Mouse (Mus musculus): ENCODE results near the gene Larp6.

Larp6 gene

DNA sequence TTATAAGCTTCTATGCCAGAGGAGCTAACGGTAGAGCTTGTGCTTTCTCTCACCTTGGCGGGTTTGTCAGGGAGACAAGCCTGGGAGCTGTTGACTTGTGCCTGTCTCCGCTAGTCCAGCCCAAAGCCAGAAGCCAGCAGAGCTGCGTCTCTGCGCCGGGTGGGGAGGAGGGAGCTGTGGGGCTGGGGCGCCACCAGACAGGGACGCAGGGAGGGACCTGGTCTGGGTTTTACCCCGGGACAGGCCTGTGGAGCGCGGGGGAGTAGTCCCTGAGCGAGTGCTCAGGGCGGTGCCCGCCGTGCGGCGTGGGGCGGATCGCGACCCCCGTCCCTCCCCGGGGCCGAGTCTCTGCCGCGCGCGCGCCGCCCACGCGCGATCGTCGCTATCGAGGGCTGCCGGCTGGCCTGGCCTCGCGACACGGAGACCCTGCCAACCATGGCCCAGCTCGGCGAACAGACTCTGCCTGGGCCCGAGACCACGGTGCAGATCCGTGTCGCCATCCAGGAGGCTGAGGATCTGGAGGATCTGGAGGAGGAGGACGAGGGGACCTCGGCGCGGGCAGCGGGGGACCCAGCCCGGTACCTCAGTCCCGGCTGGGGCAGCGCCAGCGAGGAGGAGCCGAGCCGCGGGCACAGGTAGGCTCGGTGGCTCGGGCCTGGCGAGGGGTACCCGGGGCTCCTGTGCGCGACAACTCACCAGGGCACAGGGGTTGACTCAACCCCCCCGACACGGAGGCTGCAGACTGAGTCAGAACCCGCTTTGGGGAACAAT, at the start of gene Larp6:
TSS of gene Larp6 (plus strand) at position 219 of the 771 bp plus-strand sequence.
- no peak for DNase-seq (ENCODE audit: low read depth, low spot score)

DNA sequence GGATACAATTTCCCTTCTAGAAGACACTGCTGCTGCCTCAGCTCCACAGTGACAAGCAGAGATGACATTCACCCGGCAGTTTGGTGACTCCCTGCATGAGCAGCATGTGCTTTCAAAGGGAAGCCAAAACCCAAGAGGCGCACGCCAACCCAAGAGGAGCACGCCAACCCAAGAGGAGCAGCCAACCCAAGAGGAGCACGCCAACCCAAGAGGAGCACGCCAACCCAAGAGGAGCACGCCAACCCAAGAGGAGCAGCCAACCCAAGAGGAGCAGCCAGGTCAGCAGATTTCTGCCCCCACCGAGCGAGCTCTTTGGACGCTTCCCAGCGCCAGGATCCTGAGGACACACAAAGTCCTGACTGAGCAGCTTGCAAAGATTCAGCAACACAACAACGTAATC, 48.4 kb upstream of the Larp6 start:
- no peak for DNase-seq (ENCODE audit: low read depth, low spot score)

DNA sequence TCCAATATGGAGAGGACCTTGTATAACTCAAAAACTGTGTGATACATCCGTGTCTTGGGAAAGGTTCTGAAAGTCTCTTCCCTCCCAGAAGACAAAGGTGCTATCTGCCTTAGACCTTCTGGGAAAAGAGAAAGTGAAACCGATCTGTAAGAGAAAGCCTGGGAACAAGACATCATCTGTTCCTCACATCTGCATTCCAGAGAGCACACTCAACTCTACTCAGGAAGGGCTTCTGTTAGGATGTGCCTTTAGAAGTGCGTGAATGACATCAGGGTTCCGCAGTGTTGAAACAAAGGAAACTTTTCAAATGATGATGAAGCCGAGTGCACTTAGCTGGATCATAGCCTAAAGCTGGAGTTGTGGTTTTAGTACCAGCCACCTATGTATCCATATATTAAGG, 47.9 kb upstream of the Larp6 start:
- no peak for DNase-seq (ENCODE audit: low read depth, low spot score)

DNA sequence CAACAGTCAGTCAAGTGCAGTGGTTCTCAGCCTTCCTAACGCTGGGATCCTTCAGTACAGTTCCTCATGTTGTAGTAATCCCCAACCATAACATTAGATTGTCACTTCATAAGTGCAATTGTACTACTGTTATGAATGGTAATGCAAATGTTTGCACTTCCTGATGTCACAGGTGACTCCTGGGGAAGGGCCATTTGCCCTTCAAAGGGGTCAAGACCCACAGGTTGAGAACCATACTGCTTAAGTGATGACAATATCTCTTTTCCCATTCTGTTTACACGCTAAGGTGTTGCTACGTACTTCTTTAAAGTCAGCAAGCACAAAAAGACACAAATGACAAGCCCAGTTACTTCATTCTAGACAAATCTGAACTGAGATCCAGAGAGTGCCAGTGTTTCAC, 47.3 kb upstream of the Larp6 start:
- DNase-seq (ENCODE audit: low read depth, low spot score) = no peak

DNA sequence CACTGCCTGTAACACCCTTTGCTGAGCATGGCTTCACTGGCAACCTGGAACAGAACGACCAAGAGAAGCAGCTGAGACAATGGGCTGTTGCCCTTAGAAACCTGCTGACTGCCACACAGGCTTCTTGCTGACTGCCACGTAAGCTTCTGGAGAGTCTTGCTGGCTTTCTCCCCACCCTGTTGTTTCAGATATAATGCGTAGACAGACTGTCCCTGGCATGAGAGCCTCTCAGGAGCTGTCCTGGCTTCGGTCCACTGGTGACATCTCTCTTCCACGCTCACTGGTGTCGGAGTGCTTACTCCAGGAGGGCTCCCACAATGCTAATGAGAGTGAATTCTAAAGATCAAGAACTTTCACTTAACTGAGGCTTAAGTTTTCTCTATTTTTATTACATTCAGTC, 43.9 kb upstream of the Larp6 start:
- DNase-seq (ENCODE audit: low read depth, low spot score) = no peak

DNA sequence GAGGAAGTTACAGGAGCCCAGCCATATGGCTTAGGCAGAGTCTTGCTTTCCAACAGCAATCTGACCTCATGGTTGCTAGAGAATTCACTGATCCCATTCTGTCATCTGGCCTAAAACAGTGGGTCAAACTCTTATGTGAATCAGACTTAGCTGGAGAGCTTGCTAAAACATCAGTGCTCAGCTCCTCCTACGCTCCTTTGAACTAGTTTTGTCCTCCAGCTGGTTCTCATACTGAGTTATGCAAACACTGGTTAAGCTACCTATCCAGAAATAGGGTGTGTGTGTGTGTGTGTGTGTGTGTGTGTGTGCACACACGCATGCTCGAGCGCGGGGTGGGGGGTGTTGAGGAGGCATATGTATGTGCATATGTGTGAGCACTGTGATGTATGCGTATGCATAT, 40.2 kb upstream of the Larp6 start:
- DNase-seq (ENCODE audit: low read depth, low spot score) = no peak

DNA sequence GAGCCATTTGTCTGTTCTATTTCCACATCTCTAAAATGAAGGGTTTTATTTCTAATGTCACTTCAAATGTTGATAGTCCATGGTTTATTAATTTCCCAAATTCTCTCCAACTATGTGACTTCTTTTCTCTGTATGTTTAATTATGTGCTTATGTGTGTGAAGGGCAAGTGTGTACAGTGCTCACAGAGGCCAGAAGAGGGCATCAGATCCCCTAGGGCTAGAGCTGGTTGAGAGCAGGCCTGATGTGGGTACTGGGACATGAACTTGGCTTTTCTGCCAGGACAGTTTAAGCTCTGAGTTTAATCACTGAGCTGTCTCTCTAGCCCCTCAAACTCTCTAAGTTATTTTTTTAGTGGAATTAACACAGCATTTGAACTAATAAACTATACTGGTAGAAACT, 38.0 kb upstream of the Larp6 start:
- no peak for DNase-seq (ENCODE audit: low read depth, low spot score)

DNA sequence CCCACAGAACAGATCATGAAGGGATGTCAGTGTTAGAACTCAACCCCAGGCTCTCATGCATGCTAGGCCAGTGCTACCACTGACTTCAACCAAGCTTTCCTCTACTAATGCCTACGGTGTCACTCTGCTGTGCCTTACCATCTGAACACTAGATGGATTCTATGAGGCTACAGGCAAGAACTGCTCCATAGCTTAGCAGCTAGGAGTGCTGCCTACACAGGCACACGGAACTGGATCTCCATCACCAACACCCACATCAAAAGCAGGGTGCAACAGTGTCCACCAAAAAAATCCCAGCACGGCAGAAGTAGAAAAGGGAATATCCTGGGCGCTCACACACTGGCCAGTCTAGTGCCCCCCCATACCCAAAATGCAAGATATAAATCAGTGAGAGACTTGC, 36.4 kb upstream of the Larp6 start:
- DNase-seq (ENCODE audit: low read depth, low spot score) = no peak

DNA sequence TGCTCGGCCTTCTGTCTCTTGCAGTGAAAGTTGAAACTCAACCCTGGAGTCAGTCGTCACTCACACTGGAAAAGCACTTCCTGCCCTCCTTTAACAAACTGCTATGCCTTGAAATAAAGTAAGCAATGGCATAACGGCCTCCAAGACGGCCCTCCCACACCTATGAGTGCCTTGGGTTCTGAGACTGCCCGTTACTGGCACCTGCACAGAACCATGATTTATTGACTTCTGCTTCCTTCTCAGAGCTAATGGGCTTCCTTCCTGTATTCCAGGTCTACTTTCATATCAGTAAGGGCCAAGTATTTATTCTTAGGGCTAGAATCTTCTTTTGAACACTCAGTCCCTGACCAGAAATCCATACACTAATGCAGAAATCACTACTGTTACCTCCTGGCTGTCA, 33.9 kb upstream of the Larp6 start:
- DNase-seq (ENCODE audit: low read depth, low spot score) = no peak

DNA sequence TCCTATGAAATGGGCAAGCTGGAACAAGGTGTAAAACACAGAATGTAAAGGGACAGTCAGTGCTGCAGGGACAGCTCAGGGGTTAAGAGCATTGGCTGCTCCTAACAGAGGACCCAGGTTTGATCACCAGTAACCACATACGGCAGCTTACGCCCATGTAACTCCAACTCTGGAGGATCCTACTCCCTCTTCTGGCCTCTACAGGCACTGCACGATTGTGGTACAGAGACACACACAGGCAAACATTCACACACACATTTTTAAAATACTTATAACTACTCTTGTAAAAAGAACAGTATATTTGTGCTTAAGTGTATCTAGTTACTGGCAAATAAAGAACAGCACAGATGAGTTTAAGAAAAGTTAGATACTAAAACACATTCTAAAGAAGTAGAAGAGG, 31.8 kb upstream of the Larp6 start:
- no peak for DNase-seq (ENCODE audit: low read depth, low spot score)

DNA sequence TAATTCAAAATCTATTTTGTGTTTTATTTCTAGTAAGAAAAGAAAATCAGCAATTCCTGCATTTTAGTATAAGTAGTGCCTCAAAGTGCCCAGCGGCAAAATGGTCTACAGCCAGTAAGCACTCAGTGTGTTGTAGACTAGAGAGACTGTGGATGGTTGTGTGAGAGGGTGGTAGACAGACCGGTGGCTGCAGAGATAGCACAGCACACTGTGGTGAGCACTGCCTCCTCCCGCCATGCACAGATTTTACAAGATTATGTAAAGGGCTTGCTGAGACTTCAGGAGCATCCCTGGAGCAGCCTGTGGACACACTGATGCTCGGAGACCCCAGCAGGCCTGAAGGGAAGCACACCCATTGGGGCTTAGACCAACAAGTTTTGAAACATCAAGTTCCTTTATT, 30.0 kb upstream of the Larp6 start:
- DNase-seq (ENCODE audit: low read depth, low spot score) = no peak

DNA sequence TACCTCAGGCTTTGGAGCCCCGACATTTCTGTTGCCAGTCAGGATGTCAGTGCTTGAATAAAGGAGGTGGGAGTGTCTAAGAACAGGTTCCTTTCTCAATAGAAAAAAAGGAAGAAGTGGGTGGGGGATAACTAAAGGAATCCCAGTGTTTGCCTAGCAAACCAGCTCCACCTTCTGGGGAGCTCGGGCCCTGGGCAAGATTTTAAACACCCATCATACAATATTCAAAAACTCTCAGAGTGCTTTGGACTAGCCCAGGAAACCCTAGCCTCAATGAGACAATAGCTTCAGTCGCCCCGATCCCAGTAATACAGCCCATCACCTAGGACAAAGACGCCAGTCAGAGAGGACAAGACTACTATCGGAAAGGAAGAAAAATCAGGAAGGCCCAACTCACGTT, 25.4 kb upstream of the Larp6 start:
- no peak for DNase-seq (ENCODE audit: low read depth, low spot score)

DNA sequence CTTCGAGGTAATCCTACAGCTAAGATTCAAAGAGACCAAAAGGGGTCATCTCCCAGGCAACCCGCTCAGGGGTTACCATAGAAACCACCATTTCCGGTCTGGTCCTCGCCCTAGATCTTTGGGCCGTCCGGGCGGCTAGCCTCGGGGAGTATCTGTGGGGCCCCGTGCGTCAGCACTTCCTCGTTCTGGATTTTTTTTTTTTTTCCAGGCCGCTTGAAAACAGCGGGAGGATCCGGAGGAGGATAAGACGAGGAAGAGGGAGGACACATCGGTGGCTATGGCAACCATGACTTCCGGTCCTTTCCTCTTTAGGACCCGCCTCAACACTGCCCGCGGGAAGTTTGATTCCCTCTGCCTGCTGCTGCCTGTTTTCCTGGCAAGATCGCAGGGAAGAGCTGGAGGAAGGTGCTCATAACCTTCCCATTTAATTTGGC, 24.9 kb upstream of the Larp6 start, which contains the start of gene Lrrc49:
TSS of gene Lrrc49 (minus strand) at position 268 of the 434 bp plus-strand sequence.
- DNase-seq (ENCODE audit: low read depth, low spot score) = peak; percentile 57

DNA sequence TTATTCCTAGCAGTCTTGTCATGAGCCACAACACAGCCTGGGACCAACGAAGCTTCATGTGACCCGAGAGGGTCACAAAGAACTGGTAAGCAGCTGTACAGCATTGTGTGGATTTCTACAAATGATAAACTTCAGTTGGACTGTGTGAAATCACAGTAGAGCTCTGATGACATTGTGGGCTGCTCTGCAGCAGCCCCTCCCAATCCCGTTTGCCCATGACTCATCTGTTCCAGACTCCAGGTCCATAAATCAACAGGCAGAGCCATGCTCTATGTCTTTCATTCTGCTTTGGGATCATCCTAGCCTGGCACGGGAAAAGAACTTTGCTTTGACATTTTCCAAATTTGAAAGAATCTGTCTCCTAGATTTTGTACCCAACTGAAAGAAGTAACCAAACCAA, 20.2 kb upstream of the Larp6 start:
- no peak for DNase-seq (ENCODE audit: low read depth, low spot score)

DNA sequence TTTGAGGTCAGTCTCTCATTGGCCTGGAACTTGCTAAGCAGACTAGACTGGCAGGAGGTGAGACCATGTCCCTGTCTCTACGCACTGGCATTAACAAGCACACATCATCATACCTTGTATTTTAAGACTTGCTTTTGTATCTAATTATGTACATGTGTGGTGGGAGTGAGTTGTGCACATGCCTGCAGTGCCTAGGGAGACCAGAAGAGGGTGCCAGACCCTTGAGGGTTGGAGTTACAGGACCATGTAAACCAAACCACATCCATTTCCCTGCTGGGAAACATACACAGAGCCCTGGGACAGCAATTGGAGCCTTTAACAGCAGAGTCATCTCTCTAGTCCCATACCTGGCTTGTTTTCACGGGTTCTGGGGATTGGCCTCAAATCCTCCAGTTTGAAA, 18.8 kb upstream of the Larp6 start:
- DNase-seq (ENCODE audit: low read depth, low spot score) = no peak

DNA sequence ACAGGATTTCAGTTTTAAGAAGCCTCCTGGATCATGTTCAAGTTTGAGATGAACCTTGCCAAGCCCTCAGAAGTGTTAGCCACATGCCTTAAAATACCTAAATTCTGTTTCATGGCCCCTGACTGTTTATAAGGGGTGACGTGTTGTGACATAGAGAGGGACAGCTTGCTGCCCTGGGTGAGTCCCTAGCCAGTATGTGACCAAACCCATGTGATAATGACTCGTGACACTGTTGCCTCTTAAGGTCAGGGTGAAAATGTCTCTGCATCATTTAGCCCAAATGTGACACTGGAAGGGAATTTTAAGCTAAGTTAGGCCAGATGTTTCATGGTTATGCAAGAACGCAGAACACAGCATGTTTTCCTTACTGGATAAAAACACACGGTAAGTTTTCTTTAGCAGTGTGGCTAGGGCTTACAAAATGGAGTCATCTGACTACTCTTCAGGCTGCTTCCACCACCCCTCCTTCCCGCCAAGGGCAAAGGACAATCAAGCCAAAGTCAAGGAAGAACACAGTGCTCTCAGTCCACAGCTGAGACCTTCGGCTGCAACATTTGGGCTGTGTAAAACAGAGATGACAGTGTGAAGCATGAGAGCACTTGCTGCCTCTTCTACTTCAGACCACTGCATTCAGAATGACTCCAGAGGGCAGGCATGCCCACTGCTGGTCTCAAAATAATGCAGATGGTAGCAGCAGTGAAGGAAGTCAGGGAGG, 16.4 kb upstream of the Larp6 start:
- no peak for DNase-seq (ENCODE audit: low read depth, low spot score)

DNA sequence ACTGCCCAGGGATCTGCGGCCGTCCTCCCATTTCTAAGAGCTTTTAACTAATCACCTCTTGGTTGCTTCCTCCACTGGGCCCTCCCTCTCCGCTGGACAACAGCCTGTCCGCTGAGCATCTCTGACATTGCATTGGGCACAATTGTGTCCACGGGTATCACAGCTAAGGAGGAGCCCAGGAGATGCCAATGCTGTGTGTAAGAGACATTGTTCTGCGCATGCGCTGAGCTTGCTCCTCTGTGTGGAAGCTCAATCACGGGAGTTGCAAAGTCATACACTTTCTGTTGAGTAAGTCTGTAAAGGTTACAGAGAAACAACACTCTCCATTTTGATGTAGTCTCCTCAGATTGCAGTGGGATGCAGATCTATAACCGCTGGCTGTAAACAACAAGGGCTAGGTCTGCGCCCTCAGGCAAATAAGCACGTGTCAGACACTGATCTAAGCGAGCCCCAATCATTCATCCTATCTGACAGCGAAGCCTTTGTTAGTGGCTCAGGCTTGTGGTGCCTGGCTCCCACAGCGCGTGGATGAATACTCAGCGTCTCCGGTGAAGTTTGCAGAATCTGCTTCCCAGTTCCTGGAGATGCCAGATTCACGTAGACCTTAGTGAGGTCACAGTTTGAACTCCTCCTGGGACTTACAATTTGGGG, 13.1 kb upstream of the Larp6 start:
- no peak for DNase-seq (ENCODE audit: low read depth, low spot score)

DNA sequence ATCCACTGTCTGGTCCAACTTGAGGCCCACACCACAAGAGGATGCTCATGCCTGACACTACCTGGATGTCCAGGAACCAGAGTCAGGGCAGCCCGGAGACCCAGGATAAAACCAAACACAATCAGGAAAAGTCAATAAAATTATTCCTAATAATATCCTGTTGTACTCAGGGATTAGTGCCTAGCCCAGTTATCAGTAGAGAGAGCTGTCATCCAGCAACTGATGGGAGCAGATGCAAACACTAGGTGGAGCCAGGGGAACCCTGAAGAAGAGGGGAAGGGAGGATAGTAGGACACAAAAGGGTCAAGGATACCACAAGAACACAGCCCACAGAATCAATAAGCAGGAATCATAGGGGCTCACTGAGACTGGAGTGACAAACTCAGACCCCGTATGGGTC, 5.2 kb upstream of the Larp6 start:
- no peak for DNase-seq (ENCODE audit: low read depth, low spot score)

DNA sequence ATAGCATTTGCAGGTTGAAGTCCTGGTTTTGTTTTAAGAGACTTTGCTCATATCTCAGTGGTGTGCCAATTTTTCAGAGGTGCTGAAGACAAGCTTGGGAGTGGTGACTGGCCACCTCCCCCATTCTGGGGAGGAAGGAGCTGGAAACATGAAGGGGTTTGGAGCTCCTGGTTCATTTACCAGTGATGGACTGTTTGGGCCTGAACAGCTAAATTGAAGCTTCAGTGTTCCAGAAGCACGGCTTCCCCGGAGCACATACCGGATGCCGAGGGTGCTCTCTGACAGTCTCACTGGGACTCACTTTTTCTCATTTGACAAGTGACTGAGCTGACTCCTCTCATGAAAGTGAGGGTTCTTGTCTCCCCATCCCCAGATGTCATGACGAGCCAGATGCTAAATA, 4.2 kb upstream of the Larp6 start:
- no peak for DNase-seq (ENCODE audit: low read depth, low spot score)

DNA sequence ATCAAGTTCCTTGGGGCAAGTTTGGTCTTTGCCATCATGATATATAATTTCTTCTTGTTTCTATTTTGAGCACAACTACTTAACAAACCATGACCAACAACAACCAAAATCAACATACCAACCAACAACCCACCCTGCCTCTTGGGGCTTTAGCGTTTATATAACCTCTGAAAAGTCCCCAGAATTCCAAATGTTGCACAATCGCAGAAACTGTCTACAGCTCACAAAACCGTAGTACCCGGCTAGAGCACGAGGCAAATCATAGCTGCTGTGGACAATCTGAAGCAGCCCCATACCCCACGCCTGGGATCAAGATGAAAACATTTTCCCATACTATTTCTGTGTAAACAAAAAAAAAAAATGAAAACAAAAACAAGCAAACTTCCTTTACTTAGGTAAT, 3.1 kb upstream of the Larp6 start:
- DNase-seq (ENCODE audit: low read depth, low spot score) = no peak

DNA sequence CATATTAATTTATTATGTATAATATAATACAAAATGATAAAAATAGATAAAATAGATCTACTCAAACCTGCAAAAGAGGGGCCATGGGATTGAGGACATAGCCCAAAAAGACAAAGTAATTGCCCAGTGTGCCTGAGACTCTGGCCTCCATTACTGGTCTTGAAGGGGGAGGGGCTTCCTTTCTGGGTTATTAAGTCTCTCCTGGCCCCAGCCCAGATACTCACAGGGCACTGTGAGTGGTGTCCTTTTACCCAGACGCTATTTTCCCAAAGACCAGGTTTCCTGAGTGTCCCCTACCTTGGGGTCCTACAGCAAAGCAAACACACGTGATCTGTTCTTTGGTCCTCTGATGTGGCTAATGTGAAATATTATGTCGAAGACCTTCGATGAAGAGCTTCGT, 778 bp upstream of the Larp6 start:
- no peak for DNase-seq (ENCODE audit: low read depth, low spot score)

DNA sequence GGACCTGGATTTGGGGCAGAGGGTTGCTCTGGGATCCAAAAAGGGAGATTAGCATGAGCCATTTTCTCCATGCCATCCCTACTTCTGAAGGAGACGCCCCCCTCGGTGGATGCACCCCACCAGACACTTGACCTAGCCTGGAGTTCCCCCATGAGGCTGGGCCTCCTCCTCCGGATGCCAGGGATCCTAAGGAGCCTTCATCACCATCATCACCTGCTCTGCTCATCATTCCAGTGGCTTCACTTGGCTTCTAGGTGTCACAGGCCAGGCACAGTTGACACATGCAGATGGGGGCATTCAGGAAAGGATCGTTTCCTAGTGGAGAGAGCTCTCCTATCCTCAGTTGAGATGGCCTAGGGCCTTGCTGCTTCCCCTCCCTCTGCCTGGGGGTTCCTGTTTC, 827 bp downstream of the Larp6 start:
- no peak for DNase-seq (ENCODE audit: low read depth, low spot score)

DNA sequence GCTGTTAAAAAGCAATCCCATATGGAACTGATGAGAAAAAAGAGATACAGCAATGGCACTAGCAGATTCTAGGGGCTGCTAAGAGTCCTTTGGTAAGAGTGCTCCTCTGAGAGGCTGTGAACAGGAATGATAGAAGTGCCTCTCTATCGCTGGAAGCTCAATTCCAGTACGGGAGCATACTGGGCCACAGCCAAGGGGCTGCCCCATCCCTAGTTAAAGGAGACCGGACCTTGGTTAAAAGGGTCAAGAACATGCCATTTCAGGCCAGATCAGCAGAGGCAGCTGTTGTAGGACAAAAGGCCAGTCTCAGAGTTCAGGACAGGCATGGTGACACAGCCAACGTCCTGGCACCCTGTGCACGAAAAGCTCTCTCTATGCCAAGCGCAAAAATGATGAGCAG, 1.4 kb downstream of the Larp6 start:
- DNase-seq (ENCODE audit: low read depth, low spot score) = no peak

Data from c-Kit-negative CD71-positive TER-119-positive erythroid progenitor cells, embryonic 14.5 days (primary cell).